In genomic region chr1:131690435-131690834, GRCm38 (mm10) we compare ENCODE assay signal across 8 mouse cellular contexts. TPM values are rescaled to one million over a fixed set of nuclear protein-coding genes. Genes with fewer than 3 reads are reported as not detected.
DNase-seq lines count a peak whose midpoint lies in the region; ATAC-seq and TF ChIP-seq lines count a peak whose summit lies in the region.

No protein-coding gene starts in this region.

- no peaks in the 10 kb centered on the region for H3K4me1 ChIP-seq in liver, adult 2 months (ENCODE audit: control insufficient read depth, insufficient read depth, low read length)
- H3K4me1 ChIP-seq in liver, embryonic 12.5 days, result no peaks in the 10 kb centered on the region
- H3K4me1 ChIP-seq in limb, embryonic 15.5 days, result peaks cover 15% of the 10 kb centered on the region
- H3K4me1 ChIP-seq in stomach, embryonic 14.5 days (ENCODE audit: control insufficient read depth, insufficient read depth, low read length), result peaks cover 8% of the 10 kb centered on the region; the same call in 1 of the 2 replicates

- TF ChIP-seq CTCF in liver, adult 2 months (IDR thresholded peaks at IDR 0.05; ENCODE audit: low read depth, low read length), result no peak

- no peak for TF ChIP-seq POLR2A in liver, adult 2 months (IDR thresholded peaks at IDR 0.05; ENCODE audit: extremely low read depth, insufficient read depth, low read length)

- H3K36me3 ChIP-seq in liver, adult 2 months (ENCODE audit: control insufficient read depth, insufficient read depth, low read length), result no peaks in the 10 kb centered on the region
- H3K36me3 ChIP-seq in liver, embryonic 12.5 days, result no peaks in the 10 kb centered on the region
- H3K36me3 ChIP-seq in limb, embryonic 15.5 days, result no peaks in the 10 kb centered on the region
- H3K36me3 ChIP-seq in stomach, embryonic 14.5 days (ENCODE audit: control insufficient read depth, insufficient read depth, low read length), result no peaks in the 10 kb centered on the region

- H3K4me3 ChIP-seq in liver, adult 2 months (ENCODE audit: insufficient read depth, low read depth, low read length), result no peak overlapping the region
- H3K4me3 ChIP-seq in liver, embryonic 12.5 days, result no peak overlapping the region
- no peak overlapping the region for H3K4me3 ChIP-seq in limb, embryonic 15.5 days
- no peak overlapping the region for H3K4me3 ChIP-seq in stomach, embryonic 14.5 days (ENCODE audit: low read depth, low read length)

- H3K9ac ChIP-seq in liver, adult 2 months (ENCODE audit: low read depth, low read length), result no peak overlapping the region
- no peak overlapping the region for H3K9ac ChIP-seq in liver, embryonic 12.5 days
- no peak overlapping the region for H3K9ac ChIP-seq in limb, embryonic 15.5 days
- H3K9ac ChIP-seq in stomach, embryonic 14.5 days (replicated peaks; ENCODE audit: low read depth, low read length), result no peak overlapping the region

- no peak overlapping the region for H3K4me2 ChIP-seq in liver, embryonic 12.5 days
- no peak overlapping the region for H3K4me2 ChIP-seq in limb, embryonic 15.5 days
- H3K4me2 ChIP-seq in stomach, embryonic 14.5 days (replicated peaks; ENCODE audit: low read depth, low read length), result no peak overlapping the region

- DNase-seq in liver, adult 2 months (ENCODE audit: extremely low read depth, low read depth, low spot score), result no peak
- DNase-seq in cerebellum, adult 9-11 months, result no peak
- no peak for DNase-seq in retina, postnatal 1 day
- no peak for DNase-seq in layer of hippocampus, postnatal 14 days (ENCODE audit: low spot score in 2 of 2)

- no peaks in the 10 kb centered on the region for H3K9me3 ChIP-seq in liver, embryonic 12.5 days (replicated peaks)
- H3K9me3 ChIP-seq in limb, embryonic 15.5 days, result no peaks in the 10 kb centered on the region
- H3K9me3 ChIP-seq in stomach, embryonic 14.5 days (ENCODE audit: control insufficient read depth, low read depth, low read length), result no peaks in the 10 kb centered on the region

- H3K27me3 ChIP-seq in liver, adult 2 months (ENCODE audit: control insufficient read depth, insufficient read depth, low read length), result no peaks in the 10 kb centered on the region
- no peaks in the 10 kb centered on the region; the same call in 1 of the 2 replicates for H3K27me3 ChIP-seq in liver, embryonic 12.5 days (replicated peaks)
- no peaks in the 10 kb centered on the region for H3K27me3 ChIP-seq in limb, embryonic 15.5 days
- no peaks in the 10 kb centered on the region for H3K27me3 ChIP-seq in stomach, embryonic 14.5 days (ENCODE audit: control insufficient read depth, insufficient read depth, low read length)

- H3K79me2 ChIP-seq in liver, adult 2 months (ENCODE audit: control insufficient read depth, insufficient read depth, low read length), result no peaks in the 10 kb centered on the region

- ATAC-seq in liver, embryonic 12.5 days, result no peak
- ATAC-seq in granulocyte monocyte progenitor cell, adult 5-6 weeks (replicated peaks; ENCODE audit: poor library complexity, severe bottlenecking), result peak; percentile 49
- peak; percentile 78 for ATAC-seq in limb, embryonic 15.5 days (ENCODE audit: insufficient number of reproducible peaks, low FRiP score, low TSS enrichment, low read depth)
- no peak; the same call in 1 of the 2 replicates for ATAC-seq in stomach, embryonic 14.5 days (ENCODE audit: insufficient number of reproducible peaks, insufficient read depth, low FRiP score, low read depth)

- 69% methylated on average over 3 of the region's 3 CpGs for WGBS in liver, adult 2 months
- 35% methylated on average over 3 of the region's 3 CpGs for WGBS in liver, embryonic 12.5 days (ENCODE audit: insufficient replicate concordance)
- 37% methylated on average over 3 of the region's 3 CpGs for WGBS in limb, embryonic 15.5 days
- 18% methylated on average over 3 of the region's 3 CpGs for WGBS in stomach, embryonic 14.5 days

- peak overlapping the region; percentile 25; the same call in 1 of the 2 replicates for H3K27ac ChIP-seq in liver, adult 2 months (replicated peaks; ENCODE audit: insufficient read depth, low read depth, low read length)
- no peak overlapping the region for H3K27ac ChIP-seq in liver, embryonic 12.5 days
- peak overlapping the region; percentile 74 for H3K27ac ChIP-seq in limb, embryonic 15.5 days
- peak overlapping the region; percentile 59; the same call in 1 of the 2 replicates for H3K27ac ChIP-seq in stomach, embryonic 14.5 days (ENCODE audit: low read length)

RNA-seq across cellular contexts. Expression of gene Rab7b, which starts 1.9 kb away (rescaled TPM):
- total RNA-seq in liver, adult 2 months (2014; rRNA removed), result 0.83 and 0.87 TPM in 2 replicates
- 0.29 and 0.45 TPM in 2 replicates for polyA plus RNA-seq in liver, adult 2 months (2012; rRNA removed)
- polyA plus RNA-seq in liver, embryonic 12.5 days (2016; fragmentation: Nextera tagmentation; extraction: Ambion mirVana), result 0.69 and 0.79 TPM in 2 replicates
- 13.4 and 23.6 TPM in 2 replicates for total RNA-seq in granulocyte monocyte progenitor cell, adult 5-6 weeks (2014; fragmentation: Nextera tagmentation)
- total RNA-seq in granulocyte monocyte progenitor cell, adult 5-6 weeks (2017), result 28.4 and 32.8 TPM in 2 replicates
- 14.0 and 15.0 TPM in 2 replicates for polyA plus RNA-seq in limb, embryonic 15.5 days (2015; fragmentation: Nextera tagmentation; extraction: Ambion mirVana)
- polyA plus RNA-seq in stomach, embryonic 14.5 days (2014; fragmentation: Nextera tagmentation; extraction: Ambion mirVana), result 3.9 and 4.4 TPM in 2 replicates
- 1 to 10 TPM; 3.8 to 4.1 TPM for total RNA-seq in layer of hippocampus, postnatal 14 days (2021)

RNA-seq across cellular contexts. Expression of gene Ctse, which starts 52.3 kb away (rescaled TPM):
- total RNA-seq in liver, adult 2 months (2014; rRNA removed), result 0.20 TPM in 1 of 2 replicates, not detected in the other
- 0.11 and 15.8 TPM in 2 replicates for polyA plus RNA-seq in liver, adult 2 months (2012; rRNA removed)
- polyA plus RNA-seq in liver, embryonic 12.5 days (2016; fragmentation: Nextera tagmentation; extraction: Ambion mirVana), result 12.6 TPM in 2 replicates
- total RNA-seq in granulocyte monocyte progenitor cell, adult 5-6 weeks (2014; fragmentation: Nextera tagmentation), result 1.7 and 7.5 TPM in 2 replicates
- total RNA-seq in granulocyte monocyte progenitor cell, adult 5-6 weeks (2017), result 1.4 and 2.9 TPM in 2 replicates
- 0.40 and 0.42 TPM in 2 replicates for polyA plus RNA-seq in limb, embryonic 15.5 days (2015; fragmentation: Nextera tagmentation; extraction: Ambion mirVana)
- 46.8 and 56.0 TPM in 2 replicates for polyA plus RNA-seq in stomach, embryonic 14.5 days (2014; fragmentation: Nextera tagmentation; extraction: Ambion mirVana)
- total RNA-seq in layer of hippocampus, postnatal 14 days (2021), result not detected

RNA-seq across cellular contexts. Expression of gene Slc26a9, which starts 53.4 kb away (rescaled TPM):
- total RNA-seq in liver, adult 2 months (2014; rRNA removed), result under 0.01 TPM in 1 of 2 replicates, not detected in the other
- polyA plus RNA-seq in liver, adult 2 months (2012; rRNA removed), result not detected in 2 replicates
- polyA plus RNA-seq in liver, embryonic 12.5 days (2016; fragmentation: Nextera tagmentation; extraction: Ambion mirVana), result not detected in 2 replicates
- not detected in 2 replicates for total RNA-seq in granulocyte monocyte progenitor cell, adult 5-6 weeks (2014; fragmentation: Nextera tagmentation)
- total RNA-seq in granulocyte monocyte progenitor cell, adult 5-6 weeks (2017), result 0.04 TPM in 1 of 2 replicates, not detected in the other
- 0.05 and 0.29 TPM in 2 replicates for polyA plus RNA-seq in limb, embryonic 15.5 days (2015; fragmentation: Nextera tagmentation; extraction: Ambion mirVana)
- polyA plus RNA-seq in stomach, embryonic 14.5 days (2014; fragmentation: Nextera tagmentation; extraction: Ambion mirVana), result 3.3 and 6.4 TPM in 2 replicates
- under 1 TPM; 0.26 to 0.30 TPM for total RNA-seq in layer of hippocampus, postnatal 14 days (2021)

Comparison
In these comparisons a context has a peak if more than half of its experiments do, and no peak if none do; other contexts are left out.
1. ATAC-seq: peak in granulocyte monocyte progenitor cell, adult 5-6 weeks (single experiment) and limb, embryonic 15.5 days (single experiment); none in liver, embryonic 12.5 days (single experiment) and stomach, embryonic 14.5 days (single experiment).